Mouse (Mus musculus) lung, adult 2 months (tissue): ENCODE data around the gene 4930486L24Rik.
A peak's percentile ranks its signal among the peaks of the same experiment; 100 is the strongest.

Source experiments
- CTCF ChIP-seq: fragments of 200-500 bp; IDR thresholded peaks from 2 replicates; pipeline ENCODE4 v1.5.1; 2011; ENCODE audit warnings: mild to moderate bottlenecking, low read length, control low read depth; ENCODE audit not compliant: insufficient read depth
- POLR2A ChIP-seq: fragments of 200-500 bp; IDR thresholded peaks from 2 replicates; pipeline ENCODE4 v1.6.1; 2011; ENCODE audit warnings: low read depth, mild to moderate bottlenecking, control low read depth, low read length, borderline replicate concordance; ENCODE audit errors: extremely low read depth

DNA sequence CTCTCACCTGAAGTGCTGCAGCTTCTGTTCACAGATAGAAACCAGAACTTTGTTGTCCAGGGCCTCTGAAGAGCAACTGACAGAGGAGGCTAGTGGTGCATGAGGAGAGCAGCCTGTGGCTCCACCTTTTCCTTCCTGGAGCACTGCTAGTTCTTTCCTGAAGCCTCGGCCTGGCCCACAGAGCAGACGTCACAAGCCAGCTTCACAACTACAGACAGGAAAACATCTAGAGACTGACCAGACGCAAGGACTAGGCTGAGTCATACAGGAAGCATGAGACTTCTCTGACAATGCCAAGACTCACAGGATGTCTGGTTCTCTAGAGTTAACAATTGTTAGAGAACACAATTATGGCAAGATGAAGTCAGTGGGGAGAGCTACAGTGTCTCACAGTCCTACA lies 33.1 kb upstream of the 4930486L24Rik start, which contains the start of gene Ctla2b:
- no peak for TF ChIP-seq CTCF
- TF ChIP-seq POLR2A, result peak; percentile 58; the same call in 1 of the 2 replicates
